Mouse (Mus musculus) olfactory bulb, adult 2 months (tissue): ENCODE measurements around the gene Fry.

Experiments used
- CTCF ChIP-seq: fragments of 200-500 bp; IDR thresholded peaks from 2 replicates; pipeline ENCODE4 v1.5.1; 2012; ENCODE audit warnings: low read depth, mild to moderate bottlenecking, low read length, moderate library complexity; ENCODE audit not compliant: insufficient read depth
- POLR2A ChIP-seq: fragments of 200-500 bp; IDR thresholded peaks from 2 replicates; pipeline ENCODE4 v1.6.1; 2012; ENCODE audit warnings: mild to moderate bottlenecking, low read depth, low read length, moderate library complexity; ENCODE audit not compliant: insufficient read depth

DNA sequence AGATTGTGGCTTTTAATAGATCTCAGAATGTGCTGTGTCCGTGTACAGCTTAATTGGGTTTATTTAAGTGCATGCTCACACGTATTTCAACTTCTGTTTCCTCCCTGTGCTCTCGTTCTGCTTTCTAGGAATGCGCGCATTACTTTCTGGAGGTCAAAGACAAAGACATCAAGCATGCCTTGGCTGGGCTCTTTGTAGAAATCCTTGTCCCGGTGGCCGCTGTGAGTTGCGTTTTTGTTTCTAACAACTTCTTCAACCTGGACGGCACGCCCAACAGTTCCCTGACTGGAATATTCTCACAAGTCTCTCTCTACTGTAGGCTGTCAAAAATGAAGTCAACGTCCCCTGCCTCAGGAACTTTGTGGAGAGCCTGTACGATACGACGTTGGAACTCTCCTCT is 240.2 kb downstream of the Fry start:
- no peak for TF ChIP-seq POLR2A
- no peak for TF ChIP-seq CTCF
